Comparison of ENCODE assay signal across 22 mouse cellular contexts in genomic region chr6:35814476-35814875, GRCm38 (mm10).
A peak's percentile ranks its signal among the peaks of the same experiment; 100 is the strongest.
DNase-seq lines count a peak whose midpoint lies in the region; ATAC-seq and TF ChIP-seq lines count a peak whose summit lies in the region.
"Had no signal": no experiment of that assay in that cellular context is flagged by ENCODE, and none has a peak within 500 bp of the region (broad histone marks: within the 10 kb centered on the region; RNA-seq: fewer than 3 reads in every experiment).

No protein-coding gene starts in this region.

- no peak overlapping the region for H3K4me3 ChIP-seq in cerebellum, adult 2 months (replicated peaks; ENCODE audit: insufficient read depth, low read depth, low read length)
- H3K4me3 ChIP-seq in intestine, embryonic 16.5 days (ENCODE audit: low read length) = no peak overlapping the region
- H3K4me3 ChIP-seq: embryonic facial prominence, embryonic 15.5 days; erythroblast, embryonic 14.5 days; forebrain, embryonic 15.5 days; heart, embryonic 10.5 days; heart, embryonic 15.5 days; hindbrain, embryonic 10.5 days; intestine, embryonic 15.5 days; kidney, embryonic 15.5 days had no signal

- H3K4me2 ChIP-seq in intestine, embryonic 16.5 days (ENCODE audit: low read depth, low read length) = no peak overlapping the region
- H3K4me2 ChIP-seq: embryonic facial prominence, embryonic 15.5 days; forebrain, embryonic 15.5 days; heart, embryonic 15.5 days; hindbrain, embryonic 14.5 days; intestine, embryonic 15.5 days; kidney, embryonic 15.5 days had no signal

- no peak overlapping the region for H3K9ac ChIP-seq in intestine, embryonic 16.5 days (ENCODE audit: low read depth, low read length)
- H3K9ac ChIP-seq: embryonic facial prominence, embryonic 15.5 days; forebrain, embryonic 15.5 days; heart, embryonic 15.5 days; hindbrain, embryonic 14.5 days; intestine, embryonic 15.5 days; kidney, embryonic 15.5 days had no signal

- no peak for TF ChIP-seq POLR2A in cerebellum, adult 2 months (IDR thresholded peaks at IDR 0.05; ENCODE audit: borderline replicate concordance, insufficient read depth, low read length)

- H3K27ac ChIP-seq in cerebellum, adult 2 months (ENCODE audit: insufficient read depth, low read length) = no peak overlapping the region
- no peak overlapping the region for H3K27ac ChIP-seq in intestine, embryonic 16.5 days (ENCODE audit: low read length)
- H3K27ac ChIP-seq: embryonic facial prominence, embryonic 15.5 days; forebrain, embryonic 15.5 days; heart, embryonic 10.5 days; heart, embryonic 15.5 days; hindbrain, embryonic 10.5 days; hindbrain, embryonic 14.5 days; intestine, embryonic 15.5 days; kidney, embryonic 15.5 days had no signal

- no peaks in the 10 kb centered on the region for H3K27me3 ChIP-seq in cerebellum, adult 2 months (ENCODE audit: control insufficient read depth, insufficient read depth, low read length)
- H3K27me3 ChIP-seq in intestine, embryonic 16.5 days (replicated peaks; ENCODE audit: control insufficient read depth, insufficient read depth, low read length) = no peaks in the 10 kb centered on the region
- H3K27me3 ChIP-seq: embryonic facial prominence, embryonic 15.5 days; forebrain, embryonic 15.5 days; heart, embryonic 15.5 days; intestine, embryonic 15.5 days; kidney, embryonic 15.5 days had no signal

- TF ChIP-seq CTCF in cerebellum, adult 2 months (IDR thresholded peaks at IDR 0.05; ENCODE audit: borderline replicate concordance, insufficient read depth, low read depth, low read length) = no peak

- no peaks in the 10 kb centered on the region for H3K4me1 ChIP-seq in cerebellum, adult 2 months (ENCODE audit: control insufficient read depth, insufficient read depth, low read length)
- no peaks in the 10 kb centered on the region for H3K4me1 ChIP-seq in intestine, embryonic 16.5 days (ENCODE audit: control insufficient read depth, insufficient read depth, low read length)
- H3K4me1 ChIP-seq: embryonic facial prominence, embryonic 15.5 days; forebrain, embryonic 15.5 days; heart, embryonic 10.5 days; heart, embryonic 15.5 days; intestine, embryonic 15.5 days; kidney, embryonic 15.5 days had no signal

- WGBS in cerebellum, adult 2 months = 23% methylated on average over 5 of the region's 5 CpGs
- 79% methylated on average over 5 of the region's 5 CpGs for WGBS in intestine, embryonic 16.5 days

- DNase-seq in ES-CJ7 (ENCODE audit: low read depth, low spot score) = peak; percentile 20
- DNase-seq in brain, adult 2 months (ENCODE audit: low read depth, low spot score) = peak; percentile 51
- DNase-seq in cerebellum, adult 2 months = peak; percentile 46 to 63
- DNase-seq in cerebellum, postnatal 10 days = peak; percentile 9 to 35
- no peak for DNase-seq in adrenal gland, postnatal 25 days
- DNase-seq in layer of hippocampus, adult 11-12 months (ENCODE audit: low spot score) = no peak
- DNase-seq: adrenal gland, postnatal 10 days; embryo, embryonic 11 days; gastrocnemius, postnatal 10 days; heart, adult 18-20 months; kidney, adult 2 months had no signal

- H3K36me3 ChIP-seq in intestine, embryonic 16.5 days (ENCODE audit: control insufficient read depth, insufficient read depth, low read length) = no peaks in the 10 kb centered on the region
- H3K36me3 ChIP-seq: embryonic facial prominence, embryonic 15.5 days; forebrain, embryonic 15.5 days; heart, embryonic 10.5 days; heart, embryonic 15.5 days; hindbrain, embryonic 10.5 days; intestine, embryonic 15.5 days; kidney, embryonic 15.5 days had no signal

- no peak for ATAC-seq in intestine, embryonic 16.5 days
- ATAC-seq in frontal cortex, adult (ENCODE audit: low TSS enrichment) = no peak
- ATAC-seq: forebrain, embryonic 15.5 days; intestine, embryonic 15.5 days had no signal

- H3K9me3 ChIP-seq in intestine, embryonic 16.5 days (ENCODE audit: control insufficient read depth, low read length) = no peaks in the 10 kb centered on the region
- H3K9me3 ChIP-seq: embryonic facial prominence, embryonic 15.5 days; forebrain, embryonic 15.5 days; heart, embryonic 10.5 days; heart, embryonic 15.5 days; hindbrain, embryonic 10.5 days; intestine, embryonic 15.5 days; kidney, embryonic 15.5 days had no signal

Comparison
In these comparisons a context has a peak if more than half of its experiments do, and no peak if none do; other contexts are left out.
1. DNase-seq: peak in ES-CJ7 (single experiment), brain, adult 2 months (single experiment), cerebellum, adult 2 months (2 of 2) and cerebellum, postnatal 10 days (2 of 2); none in adrenal gland, postnatal 25 days (single experiment) and layer of hippocampus, adult 11-12 months (single experiment).